Comparison of ENCODE assay signal across 11 mouse cellular contexts in genomic region chr15:40167276-40168139, GRCm38 (mm10). TPM values are rescaled to one million over a fixed set of nuclear protein-coding genes. Genes with fewer than 3 reads are reported as not detected.
A peak's percentile ranks its signal among the peaks of the same experiment; 100 is the strongest.
DNase-seq lines count a peak whose midpoint lies in the region; ATAC-seq and TF ChIP-seq lines count a peak whose summit lies in the region.
"Had no signal": no experiment of that assay in that cellular context is flagged by ENCODE, and none has a peak within 500 bp of the region (broad histone marks: within the 10 kb centered on the region; RNA-seq: fewer than 3 reads in every experiment).

No protein-coding gene starts in this region.

- H3K4me1 ChIP-seq in limb, embryonic 14.5 days (ENCODE audit: control insufficient read depth, insufficient read depth, low read length): peaks cover 15% of the 10 kb centered on the region

- no peaks in the 10 kb centered on the region for H3K27me3 ChIP-seq in limb, embryonic 14.5 days (ENCODE audit: control insufficient read depth, insufficient read depth, low read length)
- H3K27me3 ChIP-seq: CH12.LX had no signal

- no peaks in the 10 kb centered on the region for H3K9me3 ChIP-seq in limb, embryonic 14.5 days (ENCODE audit: control insufficient read depth, low read length)
- H3K9me3 ChIP-seq: megakaryocyte, embryonic 14.5 days had no signal

- no peak for TF ChIP-seq CTCF in gastrocnemius, adult 2 months (IDR thresholded peaks at IDR 0.05)

- no peaks in the 10 kb centered on the region for H3K36me3 ChIP-seq in limb, embryonic 14.5 days (ENCODE audit: control insufficient read depth, insufficient read depth, low read length)

- no peak for DNase-seq in gastrocnemius, adult 2 months
- DNase-seq in gastrocnemius, postnatal 4 days (ENCODE audit: low spot score in 2 of 2): no peak
- DNase-seq in cerebellum, postnatal 25 days: peak; percentile 47 to 51
- peak; percentile 13 for DNase-seq in heart, postnatal 4 days
- DNase-seq in limb, embryonic 14.5 days (ENCODE audit: low spot score): peak; percentile 20
- DNase-seq in thymus, postnatal 14 days: no peak
- no peak for DNase-seq in B cell, adult 2 months
- no peak for DNase-seq in gastrocnemius, postnatal 25 days

- H3K4me2 ChIP-seq in limb, embryonic 14.5 days (replicated peaks; ENCODE audit: low read depth, low read length, severe bottlenecking): peak overlapping the region; percentile 42

- no peak for TF ChIP-seq POLR2A in limb, embryonic 14.5 days (IDR thresholded peaks at IDR 0.05; ENCODE audit: borderline replicate concordance, extremely low read depth, insufficient read depth, insufficient read length)

- ATAC-seq in limb, embryonic 14.5 days (ENCODE audit: low FRiP score, low read depth): no peak

- peak overlapping the region; percentile 72 for H3K4me3 ChIP-seq in gastrocnemius, adult 2 months
- peak overlapping the region; percentile 16; the same call in 1 of the 2 replicates for H3K4me3 ChIP-seq in limb, embryonic 14.5 days (replicated peaks; ENCODE audit: low read length)
- H3K4me3 ChIP-seq: megakaryocyte, embryonic 14.5 days had no signal

- 49% methylated on average over 26 of the region's 26 CpGs for WGBS in limb, embryonic 14.5 days

- peak overlapping the region; percentile 46 for H3K27ac ChIP-seq in gastrocnemius, adult 2 months
- H3K27ac ChIP-seq in limb, embryonic 14.5 days (replicated peaks; ENCODE audit: low read depth, low read length): 0 out of 2 replicates have a peak overlapping the region, but pooled peaks have one; percentile 26

- intact Hi-C loops in gastrocnemius, adult 2 months (cut with DNase I): loop anchor here (5.0 kb wide), 1 partner anchor 910 kb away; no protein-coding TSS in a partner anchor

- H3K9ac ChIP-seq in limb, embryonic 14.5 days (ENCODE audit: low read depth, low read length, severe bottlenecking): 0 out of 2 replicates have a peak overlapping the region, but pooled peaks have one; percentile 21

RNA-seq across cellular contexts. Expression of gene 9330182O14Rik, which starts 33.3 kb away (rescaled TPM):
- total RNA-seq in gastrocnemius, adult 2 months (2021): not detected
- total RNA-seq in gastrocnemius, postnatal 4 days (2021): not detected
- total RNA-seq in heart, postnatal 4 days (2021): not detected
- polyA plus RNA-seq in limb, embryonic 14.5 days (2012; rRNA removed): not detected in 2 replicates
- not detected in 2 replicates for polyA plus RNA-seq in limb, embryonic 14.5 days (2014; fragmentation: Nextera tagmentation; extraction: Ambion mirVana)
- not detected for total RNA-seq in gastrocnemius, postnatal 25 days (2021)
- total RNA-seq: CH12.LX; common myeloid progenitor, adult 5-6 weeks had no signal

Comparison
In these comparisons a context has a peak if more than half of its experiments do, and no peak if none do; other contexts are left out.
1. DNase-seq: peak in cerebellum, postnatal 25 days (2 of 2), heart, postnatal 4 days (single experiment) and limb, embryonic 14.5 days (single experiment); none in gastrocnemius, adult 2 months (single experiment), gastrocnemius, postnatal 4 days (0 of 2), thymus, postnatal 14 days (single experiment), B cell, adult 2 months (0 of 2) and gastrocnemius, postnatal 25 days (single experiment).